Mouse (Mus musculus): Measurements from ENCODE around the gene Pacsin2. TPM values are rescaled to one million over a fixed set of nuclear protein-coding genes. Genes with fewer than 3 reads are reported as not detected.

Pacsin2 gene
- polyA plus RNA-seq, 1 experiment from 2014 or later = 61.3 TPM

- no peak overlapping the region for H3K4me2 ChIP-seq (ENCODE audit: low read length)
- 53% methylated on average over 2 of the region's 2 CpGs for WGBS
- H3K4me3 ChIP-seq (replicated peaks; ENCODE audit: low read depth, low read length) = no peak overlapping the region
- H3K27me3 ChIP-seq (ENCODE audit: insufficient read depth, low read length) = no peaks in the 10 kb centered on the region
- no peak overlapping the region for H3K27ac ChIP-seq
- H3K4me1 ChIP-seq (replicated peaks; ENCODE audit: insufficient read depth, low read length) = 0 out of 2 replicates have a peak, but pooled peaks cover 27% of the 10 kb centered on the region
- ATAC-seq (replicated peaks; ENCODE audit: low FRiP score, low read depth) (no peak), DNase-seq (ENCODE audit: low spot score) (no peak)
- TF ChIP-seq CTCF (IDR thresholded peaks at IDR 0.05; ENCODE audit: low read depth) = no peak
- H3K36me3 ChIP-seq (ENCODE audit: insufficient read depth, low read length) = no peaks in the 10 kb centered on the region
- no peak overlapping the region for H3K9ac ChIP-seq (ENCODE audit: low read depth, low read length)
- no peaks in the 10 kb centered on the region for H3K9me3 ChIP-seq (replicated peaks; ENCODE audit: low read length)
Measured at GRCm38 (mm10) chr15:83450007-83450406, 14.4 kb downstream of the Pacsin2 start.

- 0 out of 2 replicates have a peak, but pooled peaks cover 27% of the 10 kb centered on the region for H3K4me1 ChIP-seq (replicated peaks; ENCODE audit: insufficient read depth, low read length)
- no peak for TF ChIP-seq CTCF (IDR thresholded peaks at IDR 0.05; ENCODE audit: low read depth)
- ATAC-seq (replicated peaks; ENCODE audit: low FRiP score, low read depth) (no peak), DNase-seq (ENCODE audit: low spot score) (no peak)
- no peak overlapping the region for H3K9ac ChIP-seq (ENCODE audit: low read depth, low read length)
- H3K27ac ChIP-seq = no peak overlapping the region
- H3K9me3 ChIP-seq (replicated peaks; ENCODE audit: low read length) = no peaks in the 10 kb centered on the region
- H3K4me3 ChIP-seq (replicated peaks; ENCODE audit: low read depth, low read length) = no peak overlapping the region
- no peaks in the 10 kb centered on the region for H3K36me3 ChIP-seq (ENCODE audit: insufficient read depth, low read length)
- H3K27me3 ChIP-seq (ENCODE audit: insufficient read depth, low read length) = no peaks in the 10 kb centered on the region
- H3K4me2 ChIP-seq (ENCODE audit: low read length) = no peak overlapping the region
- WGBS = 54% methylated on average over 5 of the region's 5 CpGs
Measured at GRCm38 (mm10) chr15:83448646-83449045, 15.8 kb downstream of the Pacsin2 start.

- Histone ChIP-seq H3K36me3 (ENCODE audit: insufficient read depth, low read length) (no peaks in the 10 kb centered on the region), H3K9ac (ENCODE audit: low read depth, low read length) (no peak overlapping the region), H3K4me1 (replicated peaks; ENCODE audit: insufficient read depth, low read length) (0 out of 2 replicates have a peak, but pooled peaks cover 27% of the 10 kb centered on the region), H3K9me3 (replicated peaks; ENCODE audit: low read length) (no peaks in the 10 kb centered on the region), H3K27me3 (ENCODE audit: insufficient read depth, low read length) (no peaks in the 10 kb centered on the region), H3K4me3 (replicated peaks; ENCODE audit: low read depth, low read length) (no peak overlapping the region), H3K4me2 (ENCODE audit: low read length) (no peak overlapping the region), H3K27ac (no peak overlapping the region; the same call in 1 of the 2 replicates)
- TF ChIP-seq CTCF (IDR thresholded peaks at IDR 0.05; ENCODE audit: low read depth) = no peak
- no peak for DNase-seq (ENCODE audit: low spot score)
- ATAC-seq (replicated peaks; ENCODE audit: low FRiP score, low read depth) = no peak
- 53% methylated on average over 10 of the region's 10 CpGs for WGBS
Measured at GRCm38 (mm10) chr15:83447791-83448544, 16.4 kb downstream of the Pacsin2 start.

GRCm38 (mm10) chr15:83445908-83446307, 18.5 kb downstream of the Pacsin2 start:
- DNase-seq (ENCODE audit: low spot score) = no peak
- peaks cover 19% of the 10 kb centered on the region; the same call in 1 of the 2 replicates for H3K4me1 ChIP-seq (replicated peaks; ENCODE audit: insufficient read depth, low read length)
- ATAC-seq (replicated peaks; ENCODE audit: low FRiP score, low read depth) = no peak
- TF ChIP-seq CTCF (IDR thresholded peaks at IDR 0.05; ENCODE audit: low read depth) = no peak
- no peak overlapping the region for H3K4me3 ChIP-seq (replicated peaks; ENCODE audit: low read depth, low read length)
- 92% methylated on average over 2 of the region's 2 CpGs for WGBS
- no peaks in the 10 kb centered on the region for H3K36me3 ChIP-seq (ENCODE audit: insufficient read depth, low read length)
- no peaks in the 10 kb centered on the region for H3K27me3 ChIP-seq (ENCODE audit: insufficient read depth, low read length)
- H3K9ac ChIP-seq (ENCODE audit: low read depth, low read length) = no peak overlapping the region
- H3K4me2 ChIP-seq (ENCODE audit: low read length) = no peak overlapping the region
- no peaks in the 10 kb centered on the region for H3K9me3 ChIP-seq (replicated peaks; ENCODE audit: low read length)
- no peak overlapping the region for H3K27ac ChIP-seq

- H3K9me3 ChIP-seq (replicated peaks; ENCODE audit: low read length) = no peaks in the 10 kb centered on the region
- peaks cover 21% of the 10 kb centered on the region; the same call in 1 of the 2 replicates for H3K4me1 ChIP-seq (replicated peaks; ENCODE audit: insufficient read depth, low read length)
- DNase-seq (ENCODE audit: low spot score) (no peak), ATAC-seq (replicated peaks; ENCODE audit: low FRiP score, low read depth) (no peak)
- no peak overlapping the region for H3K27ac ChIP-seq
- H3K4me3 ChIP-seq (replicated peaks; ENCODE audit: low read depth, low read length) = no peak overlapping the region
- H3K9ac ChIP-seq (ENCODE audit: low read depth, low read length) = no peak overlapping the region
- H3K4me2 ChIP-seq (ENCODE audit: low read length) = no peak overlapping the region
- no peaks in the 10 kb centered on the region for H3K27me3 ChIP-seq (ENCODE audit: insufficient read depth, low read length)
- TF ChIP-seq CTCF (IDR thresholded peaks at IDR 0.05; ENCODE audit: low read depth) = no peak
- H3K36me3 ChIP-seq (ENCODE audit: insufficient read depth, low read length) = no peaks in the 10 kb centered on the region
- 84% methylated on average over 5 of the region's 5 CpGs for whole genome bisulfite sequencing
Measured at GRCm38 (mm10) chr15:83445383-83445782, 19.0 kb downstream of the Pacsin2 start.

- H3K27ac ChIP-seq = no peak overlapping the region
- DNase-seq (ENCODE audit: low spot score) (peak; percentile 46), ATAC-seq (replicated peaks; ENCODE audit: low FRiP score, low read depth) (peak; percentile 44; the same call in 1 of the 2 replicates)
- H3K4me3 ChIP-seq (replicated peaks; ENCODE audit: low read depth, low read length) = no peak overlapping the region
- H3K9ac ChIP-seq (ENCODE audit: low read depth, low read length) = no peak overlapping the region
- no peak overlapping the region for H3K4me2 ChIP-seq (ENCODE audit: low read length)
- no peaks in the 10 kb centered on the region for H3K36me3 ChIP-seq (ENCODE audit: insufficient read depth, low read length)
- WGBS = 61% methylated on average over 6 of the region's 6 CpGs
- no peak for TF ChIP-seq CTCF (IDR thresholded peaks at IDR 0.05; ENCODE audit: low read depth)
- peaks cover 20% of the 10 kb centered on the region; the same call in 1 of the 2 replicates for H3K4me1 ChIP-seq (replicated peaks; ENCODE audit: insufficient read depth, low read length)
- no peaks in the 10 kb centered on the region for H3K9me3 ChIP-seq (replicated peaks; ENCODE audit: low read length)
- H3K27me3 ChIP-seq (ENCODE audit: insufficient read depth, low read length) = no peaks in the 10 kb centered on the region
Measured at GRCm38 (mm10) chr15:83444425-83444824, 20.0 kb downstream of the Pacsin2 start.

All from kidney, postnatal 0 days (tissue).